Mouse (Mus musculus) forebrain, embryonic 15.5 days (tissue): ENCODE data around the gene Kcnh1. TPM values are rescaled to one million over a fixed set of nuclear protein-coding genes. Genes with fewer than 3 reads are reported as not detected.

ENCODE experiments used
- ATAC-seq: fragments of 200-750 bp; cut with Nextera tagmentation; replicated peaks from 2 replicates; pipeline ENCODE4 v1.8.0; 2017; ENCODE audit warnings: mild to moderate bottlenecking, moderate TSS enrichment, moderate library complexity
- H3K27ac ChIP-seq: fragments of 300-500 bp; sonication (generic); replicated peaks from 2 replicates; pipeline ENCODE4 v1.5.1; 2015; ENCODE audit warnings: mild to moderate bottlenecking, inconsistent platforms
- H3K27me3 ChIP-seq: fragments of 300-500 bp; sonication (generic); 2 replicates; pipeline ENCODE4 v1.6.1; 2015; ENCODE audit warnings: inconsistent platforms
- H3K36me3 ChIP-seq: fragments of 300-500 bp; sonication (generic); 2 replicates; pipeline ENCODE4 v1.6.1; 2015; ENCODE audit warnings: mild to moderate bottlenecking, inconsistent platforms
- H3K4me1 ChIP-seq: fragments of 300-500 bp; sonication (generic); 2 replicates; pipeline ENCODE4 v1.6.1; 2015; ENCODE audit warnings: inconsistent platforms
- H3K4me2 ChIP-seq: fragments of 300-500 bp; sonication (generic); replicated peaks from 2 replicates; pipeline ENCODE4 v1.6.1; 2015; ENCODE audit warnings: mild to moderate bottlenecking, inconsistent platforms
- H3K4me3 ChIP-seq: fragments of 300-500 bp; sonication (generic); 2 replicates; pipeline ENCODE4 v1.5.1; 2015; ENCODE audit warnings: mild to moderate bottlenecking, inconsistent platforms
- H3K9ac ChIP-seq: fragments of 300-500 bp; sonication (generic); replicated peaks from 2 replicates; pipeline ENCODE4 v1.6.1; 2015; ENCODE audit warnings: mild to moderate bottlenecking, inconsistent platforms
- H3K9me3 ChIP-seq: fragments of 300-500 bp; sonication (generic); 2 replicates; pipeline ENCODE4 v1.6.1; 2016; ENCODE audit warnings: inconsistent platforms
- WGBS: fragments of 180-500 bp; shearing (Covaris S2); methylation state at CpG from one replicate; pipeline ENCODE4 v1.1.7; 2015; ENCODE audit warnings: mixed read lengths; 5-methylcytosine and 5-hydroxymethylcytosine counted together
- polyA plus RNA-seq: library from polyadenylated mRNA; unstranded; fragments of >200 nt; fragmentation: Nextera tagmentation; extraction: Ambion mirVana; gene quantifications from 2 replicates; pipeline ENCODE4 v1.2.1, GENCODE M21; 2015

Kcnh1 gene
- polyA plus RNA-seq, 1 experiment from 2014 or later, result 2.0 TPM

DNA sequence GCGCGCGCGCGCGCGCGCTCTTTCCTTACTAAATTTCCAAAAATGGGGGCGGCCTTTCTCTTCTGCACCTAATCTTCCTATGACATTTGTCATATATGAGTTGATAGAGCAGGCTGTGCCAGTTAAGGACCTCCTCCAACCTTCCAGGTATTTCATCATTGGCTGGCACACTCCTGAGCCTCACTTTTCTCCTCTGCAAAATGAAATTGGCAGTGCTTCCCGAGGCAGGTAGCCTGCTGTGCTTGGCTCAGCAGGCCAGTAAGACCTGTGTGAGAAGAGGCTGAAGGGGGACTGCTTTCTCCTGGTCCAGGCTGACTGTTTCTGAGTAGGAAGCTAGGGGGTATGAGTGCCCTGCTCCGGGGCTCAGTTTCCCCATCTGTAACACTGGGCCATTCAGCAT, 297.0 kb downstream of the Kcnh1 start:
- no peak overlapping the region for H3K27ac ChIP-seq
- no peak overlapping the region for H3K4me3 ChIP-seq
- H3K4me1 ChIP-seq, result no peaks in the 10 kb centered on the region
- H3K9ac ChIP-seq, result no peak overlapping the region
- H3K4me2 ChIP-seq, result no peak overlapping the region
- H3K27me3 ChIP-seq, result no peaks in the 10 kb centered on the region
- WGBS, result 94% methylated on average over 11 of the region's 11 CpGs
- H3K36me3 ChIP-seq, result no peaks in the 10 kb centered on the region
- ATAC-seq, result no peak
- H3K9me3 ChIP-seq, result no peaks in the 10 kb centered on the region

DNA sequence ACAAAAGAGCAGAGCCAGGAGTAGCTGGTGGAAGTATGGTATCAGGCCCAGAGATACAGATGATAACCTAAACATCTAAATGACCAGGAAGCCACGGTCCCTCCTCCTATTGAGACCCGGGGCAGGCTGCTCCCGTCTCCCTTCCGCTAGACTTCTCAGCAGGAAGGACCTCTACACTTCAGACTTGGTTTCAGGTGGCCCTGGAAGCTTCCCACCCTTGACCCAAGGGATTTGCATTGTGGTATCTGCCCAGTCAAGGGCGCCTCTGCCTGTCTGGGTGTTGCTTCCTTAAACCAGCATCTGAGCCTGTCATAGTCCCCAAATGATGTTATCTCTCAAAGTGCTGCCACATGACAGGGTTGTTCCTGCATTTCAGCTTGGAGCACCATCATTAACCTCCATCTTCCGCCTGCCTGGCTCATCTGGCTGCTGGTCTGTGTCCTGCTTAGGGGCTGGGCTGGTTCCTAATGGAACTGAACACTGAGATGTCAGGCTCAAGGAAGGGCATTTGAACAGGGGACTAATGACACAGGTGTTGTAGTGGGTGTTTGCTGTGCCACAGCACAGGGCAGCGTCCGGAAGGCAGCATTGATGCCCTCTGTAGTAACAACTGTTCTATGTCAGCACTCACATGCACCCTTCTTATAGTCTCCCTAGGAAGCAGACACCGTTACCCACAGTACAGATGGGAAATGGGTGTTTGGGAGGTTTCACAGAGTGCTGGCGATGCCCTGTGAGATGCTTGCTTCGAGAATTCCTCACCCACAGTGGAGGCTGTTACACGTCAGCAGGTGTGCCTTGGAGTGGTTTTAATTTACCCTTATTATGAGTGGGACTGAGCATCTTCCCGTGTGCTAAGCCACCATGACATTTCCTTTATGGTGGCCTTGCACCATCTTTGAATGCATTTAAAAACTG, 299.6 kb downstream of the Kcnh1 start:
- Histone ChIP-seq H3K27me3 (no peaks in the 10 kb centered on the region), H3K4me2 (no peak overlapping the region), H3K9ac (no peak overlapping the region), H3K36me3 (no peaks in the 10 kb centered on the region), H3K9me3 (no peaks in the 10 kb centered on the region), H3K27ac (no peak overlapping the region), H3K4me3 (no peak overlapping the region), H3K4me1 (no peaks in the 10 kb centered on the region)
- WGBS, result 82% methylated on average over 13 of the region's 13 CpGs
- no peak for ATAC-seq

DNA sequence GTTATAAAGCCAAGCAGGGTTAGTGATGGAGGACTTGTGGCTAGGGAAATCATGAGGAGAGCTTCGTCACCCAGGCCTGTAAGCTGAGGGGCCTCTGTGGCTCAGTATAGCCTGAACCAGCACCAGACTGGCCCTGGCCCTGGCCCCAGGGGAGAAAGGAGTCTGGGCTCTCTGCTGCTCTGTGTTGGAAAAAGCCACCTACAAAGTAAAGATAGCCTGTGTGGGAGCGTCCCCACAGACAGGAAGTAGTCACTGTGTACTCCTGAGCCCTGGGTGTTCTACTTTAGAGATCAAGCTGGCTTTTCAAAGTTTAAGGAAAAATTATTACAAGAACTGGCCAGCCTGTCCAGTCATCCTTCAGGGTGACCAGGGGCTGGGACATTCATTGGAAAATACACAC, 306.9 kb downstream of the Kcnh1 start:
- no peak for ATAC-seq
- Histone ChIP-seq H3K4me2 (no peak overlapping the region), H3K4me3 (no peak overlapping the region), H3K4me1 (no peaks in the 10 kb centered on the region), H3K9ac (no peak overlapping the region), H3K36me3 (no peaks in the 10 kb centered on the region), H3K9me3 (no peaks in the 10 kb centered on the region), H3K27me3 (no peaks in the 10 kb centered on the region), H3K27ac (no peak overlapping the region)
- 76% methylated on average over 2 of the region's 2 CpGs for WGBS

DNA sequence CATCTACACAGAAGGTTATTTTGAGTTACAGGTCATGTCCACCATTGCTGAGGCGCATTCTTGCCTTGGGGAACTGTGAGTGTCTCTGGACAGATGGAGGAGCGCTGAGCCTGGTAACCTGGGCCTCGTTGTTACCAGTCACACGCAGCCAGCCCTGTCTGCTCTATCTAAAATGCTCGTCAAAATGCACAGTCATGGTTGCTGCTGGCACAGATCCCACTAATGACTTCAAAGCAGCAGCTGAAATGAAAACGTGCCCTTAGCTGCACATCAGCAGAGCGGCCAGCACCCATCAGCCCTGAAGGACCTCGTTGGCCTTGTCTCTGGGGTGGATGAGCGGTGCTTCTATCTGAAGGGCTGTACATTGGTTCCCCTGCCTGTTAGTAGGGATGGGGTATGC, 311.4 kb downstream of the Kcnh1 start:
- Histone ChIP-seq H3K9ac (no peak overlapping the region), H3K27ac (no peak overlapping the region), H3K27me3 (no peaks in the 10 kb centered on the region), H3K4me2 (no peak overlapping the region), H3K36me3 (no peaks in the 10 kb centered on the region), H3K9me3 (no peaks in the 10 kb centered on the region), H3K4me1 (no peaks in the 10 kb centered on the region), H3K4me3 (no peak overlapping the region)
- no peak for ATAC-seq
- 58% methylated on average over 9 of the region's 9 CpGs for WGBS

DNA sequence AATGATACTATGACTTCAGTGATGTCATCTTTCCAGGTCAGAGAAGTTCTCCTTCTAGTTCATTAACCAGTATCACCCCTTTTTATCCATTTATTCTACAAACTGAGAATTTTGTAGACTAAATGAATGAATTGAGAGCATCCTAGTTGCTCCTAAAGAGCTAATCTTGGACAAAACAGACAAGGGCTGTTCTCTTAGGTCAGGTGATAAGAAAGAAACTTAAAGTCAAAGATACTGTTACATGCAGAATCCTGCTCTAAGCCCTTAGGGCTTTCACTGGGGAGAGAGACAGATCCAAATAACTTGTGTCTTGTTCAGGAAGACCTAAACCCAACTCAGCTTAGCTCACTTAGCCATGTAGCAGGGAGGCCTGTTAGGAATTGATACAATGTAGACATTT, 312.3 kb downstream of the Kcnh1 start:
- Histone ChIP-seq H3K4me3 (no peak overlapping the region), H3K9ac (no peak overlapping the region), H3K4me2 (no peak overlapping the region), H3K27me3 (no peaks in the 10 kb centered on the region), H3K27ac (no peak overlapping the region), H3K9me3 (no peaks in the 10 kb centered on the region), H3K36me3 (no peaks in the 10 kb centered on the region), H3K4me1 (no peaks in the 10 kb centered on the region)
- ATAC-seq, result no peak

DNA sequence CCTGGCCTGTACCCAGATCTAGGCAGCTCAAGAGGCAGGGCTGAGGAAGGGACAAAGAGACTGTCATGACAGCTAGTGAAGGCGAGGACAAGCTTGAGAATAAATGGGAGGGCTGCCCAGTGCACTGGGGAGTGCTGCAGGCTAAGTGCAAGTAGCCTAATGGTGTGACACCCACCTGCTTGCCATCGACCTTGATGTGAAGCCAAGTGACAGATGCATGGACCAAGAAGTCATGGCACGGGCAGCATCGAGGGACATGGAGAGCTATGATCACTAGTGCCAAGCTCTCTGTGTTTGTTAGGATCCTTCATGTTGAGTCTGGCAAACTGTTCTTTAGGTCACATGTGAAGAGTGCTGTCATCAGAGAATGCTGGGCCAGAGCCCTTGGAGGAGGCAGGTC, 313.1 kb downstream of the Kcnh1 start:
- WGBS, result 84% methylated on average over 4 of the region's 4 CpGs
- Histone ChIP-seq H3K27ac (no peak overlapping the region), H3K4me3 (no peak overlapping the region), H3K9ac (no peak overlapping the region), H3K36me3 (no peaks in the 10 kb centered on the region), H3K4me2 (no peak overlapping the region), H3K4me1 (no peaks in the 10 kb centered on the region), H3K27me3 (no peaks in the 10 kb centered on the region), H3K9me3 (no peaks in the 10 kb centered on the region)
- ATAC-seq, result no peak

DNA sequence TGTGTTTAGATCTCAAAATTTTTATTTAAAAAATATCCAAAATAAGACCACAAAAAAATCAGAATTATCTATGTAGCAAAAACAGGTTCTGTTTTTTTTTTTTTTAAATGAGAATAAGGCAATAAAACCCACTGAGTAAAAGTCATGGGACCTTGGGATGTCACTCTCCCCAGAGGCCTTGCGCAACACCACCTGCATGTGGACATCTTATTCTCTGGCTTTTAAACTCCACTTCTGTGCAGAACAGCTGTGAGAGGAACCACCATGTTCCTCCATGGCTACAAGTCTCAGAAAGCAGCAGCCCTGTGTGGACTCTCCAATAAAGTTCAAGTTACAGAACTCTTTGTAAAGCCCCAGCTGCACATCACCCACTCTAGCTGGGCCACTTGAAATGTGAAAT, 322.2 kb downstream of the Kcnh1 start:
- no peak for ATAC-seq
- Histone ChIP-seq H3K9ac (no peak overlapping the region), H3K36me3 (no peaks in the 10 kb centered on the region), H3K9me3 (no peaks in the 10 kb centered on the region), H3K4me2 (no peak overlapping the region), H3K4me1 (no peaks in the 10 kb centered on the region), H3K4me3 (no peak overlapping the region), H3K27ac (no peak overlapping the region), H3K27me3 (no peaks in the 10 kb centered on the region)
- WGBS, result 100% methylated on average over 1 of the region's 1 CpGs

DNA sequence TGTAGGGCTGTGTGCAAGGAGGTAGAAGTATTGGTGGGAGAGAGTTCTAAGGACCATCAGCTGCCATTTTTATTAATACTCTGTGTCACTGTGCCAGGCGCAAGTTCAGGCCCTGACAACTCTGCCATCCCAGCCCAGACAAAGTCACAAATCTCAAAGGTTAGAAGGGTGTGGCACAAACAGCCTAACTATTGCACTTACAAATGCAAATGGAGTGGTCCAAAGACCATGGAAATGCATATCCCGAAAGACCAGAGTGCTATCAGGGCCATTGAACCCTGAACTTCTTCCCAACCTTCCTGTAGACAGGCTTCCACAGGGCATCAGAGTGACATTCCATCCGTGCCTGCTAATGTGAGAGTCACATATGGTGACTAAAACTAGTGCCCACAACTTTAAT, 324.8 kb downstream of the Kcnh1 start:
- Histone ChIP-seq H3K4me2 (no peak overlapping the region), H3K36me3 (no peaks in the 10 kb centered on the region), H3K4me3 (no peak overlapping the region), H3K27ac (no peak overlapping the region), H3K27me3 (no peaks in the 10 kb centered on the region), H3K9ac (no peak overlapping the region), H3K4me1 (no peaks in the 10 kb centered on the region), H3K9me3 (no peaks in the 10 kb centered on the region)
- WGBS, result 79% methylated on average over 3 of the region's 3 CpGs
- no peak for ATAC-seq

DNA sequence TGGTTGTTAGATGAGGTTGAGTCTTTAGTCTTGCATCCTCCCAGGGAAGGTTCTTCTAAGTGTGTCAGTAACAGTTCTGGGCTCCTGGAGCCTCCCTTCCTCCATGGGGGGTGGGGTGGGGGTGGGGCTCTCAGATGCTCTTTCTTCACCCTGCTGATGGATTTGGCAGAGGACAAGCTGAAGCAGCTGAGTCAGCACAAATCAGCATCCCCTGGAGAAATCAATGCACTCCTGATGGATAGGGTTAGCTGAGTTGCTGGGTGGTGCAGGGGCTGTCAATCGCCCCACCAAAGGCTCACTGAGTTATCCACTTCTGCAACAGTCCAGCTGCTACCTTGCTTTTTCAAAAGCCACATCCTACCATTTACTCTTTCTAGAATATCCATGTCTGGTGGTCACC, 329.1 kb downstream of the Kcnh1 start:
- no peak overlapping the region for H3K4me3 ChIP-seq
- WGBS, result 92% methylated on average over 1 of the region's 1 CpGs
- ATAC-seq, result no peak
- H3K9ac ChIP-seq, result no peak overlapping the region
- no peaks in the 10 kb centered on the region for H3K36me3 ChIP-seq
- peaks cover 9% of the 10 kb centered on the region for H3K4me1 ChIP-seq
- H3K27ac ChIP-seq, result no peak overlapping the region
- H3K27me3 ChIP-seq, result no peaks in the 10 kb centered on the region
- no peak overlapping the region for H3K4me2 ChIP-seq
- no peaks in the 10 kb centered on the region for H3K9me3 ChIP-seq

DNA sequence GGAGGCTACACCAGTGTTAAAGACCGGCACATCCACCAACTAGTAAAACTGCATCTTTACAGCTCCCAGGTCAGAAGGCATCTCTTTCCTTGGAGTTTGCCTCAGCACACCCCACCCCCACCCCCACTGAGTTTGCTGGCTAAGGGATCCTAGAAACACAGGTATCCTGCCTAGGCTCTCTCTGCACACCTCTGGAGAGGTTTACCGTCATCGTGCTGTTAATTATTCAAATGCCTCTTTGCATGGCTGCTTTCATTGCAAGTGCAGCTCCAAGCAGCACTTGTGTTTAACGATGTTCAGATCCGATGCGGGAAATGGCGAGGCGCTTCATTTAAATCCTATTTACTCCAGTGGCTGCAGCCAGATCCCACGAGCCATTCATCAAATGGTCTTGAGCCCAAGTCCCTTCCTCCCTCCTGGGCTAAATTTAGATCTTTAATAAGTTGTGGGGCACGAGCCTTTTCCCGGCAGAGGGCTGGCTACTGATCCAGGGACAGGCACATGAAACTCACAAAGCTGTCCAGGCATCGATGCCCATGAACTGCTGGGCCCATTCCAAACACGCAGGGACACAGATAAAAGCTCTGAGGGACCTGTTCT, 330.4 kb downstream of the Kcnh1 start:
- Histone ChIP-seq H3K9me3 (no peaks in the 10 kb centered on the region), H3K4me1 (peaks cover 9% of the 10 kb centered on the region), H3K4me3 (no peak overlapping the region), H3K27me3 (no peaks in the 10 kb centered on the region), H3K36me3 (no peaks in the 10 kb centered on the region), H3K4me2 (0 out of 2 replicates have a peak overlapping the region, but pooled peaks have one; percentile 1), H3K27ac (no peak overlapping the region), H3K9ac (no peak overlapping the region)
- 22% methylated on average over 13 of the region's 13 CpGs for WGBS
- ATAC-seq, result no peak

DNA sequence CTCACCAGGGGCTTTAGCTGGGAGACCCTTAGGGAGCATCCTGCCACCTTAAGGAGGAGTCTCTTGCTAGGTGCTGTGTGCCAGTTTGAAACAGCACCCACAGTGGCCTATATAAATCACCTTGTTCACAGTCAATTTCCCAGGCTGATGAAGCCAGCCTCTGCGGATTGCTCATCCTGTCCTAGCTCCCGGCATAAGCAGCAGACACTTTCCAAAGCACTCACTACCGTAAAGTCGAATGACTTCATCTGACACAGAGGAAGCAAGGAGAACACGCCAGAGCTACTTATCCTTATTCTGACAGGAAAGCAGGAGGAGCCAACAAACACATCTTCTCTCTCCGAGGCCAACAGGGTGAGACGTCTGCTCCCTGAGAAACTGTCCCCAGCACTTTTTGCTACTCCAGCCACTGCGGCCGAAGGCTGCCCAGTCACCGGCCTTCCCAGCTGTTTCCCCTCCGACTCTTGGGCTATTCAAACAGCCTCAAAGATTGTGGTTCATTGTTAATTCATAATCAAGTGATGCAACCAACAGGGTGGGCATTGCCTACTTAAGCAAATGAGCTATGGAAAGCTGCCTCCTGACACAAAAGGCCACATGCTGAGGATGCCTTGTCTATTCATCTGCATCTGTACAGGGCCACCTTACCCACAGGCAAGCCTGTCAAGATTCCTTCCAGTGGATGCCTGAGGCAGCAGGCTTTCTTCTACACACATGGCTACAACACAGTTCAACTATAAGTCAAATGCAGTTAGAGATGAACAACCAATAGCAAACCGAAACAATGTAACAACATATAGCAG, 332.0 kb downstream of the Kcnh1 start:
- peaks cover 9% of the 10 kb centered on the region for H3K4me1 ChIP-seq
- H3K9ac ChIP-seq, result no peak overlapping the region
- no peaks in the 10 kb centered on the region for H3K36me3 ChIP-seq
- H3K4me3 ChIP-seq, result no peak overlapping the region
- H3K27ac ChIP-seq, result no peak overlapping the region
- H3K9me3 ChIP-seq, result no peaks in the 10 kb centered on the region
- ATAC-seq, result no peak
- no peak overlapping the region for H3K4me2 ChIP-seq
- H3K27me3 ChIP-seq, result no peaks in the 10 kb centered on the region
- WGBS, result 36% methylated on average over 12 of the region's 12 CpGs

DNA sequence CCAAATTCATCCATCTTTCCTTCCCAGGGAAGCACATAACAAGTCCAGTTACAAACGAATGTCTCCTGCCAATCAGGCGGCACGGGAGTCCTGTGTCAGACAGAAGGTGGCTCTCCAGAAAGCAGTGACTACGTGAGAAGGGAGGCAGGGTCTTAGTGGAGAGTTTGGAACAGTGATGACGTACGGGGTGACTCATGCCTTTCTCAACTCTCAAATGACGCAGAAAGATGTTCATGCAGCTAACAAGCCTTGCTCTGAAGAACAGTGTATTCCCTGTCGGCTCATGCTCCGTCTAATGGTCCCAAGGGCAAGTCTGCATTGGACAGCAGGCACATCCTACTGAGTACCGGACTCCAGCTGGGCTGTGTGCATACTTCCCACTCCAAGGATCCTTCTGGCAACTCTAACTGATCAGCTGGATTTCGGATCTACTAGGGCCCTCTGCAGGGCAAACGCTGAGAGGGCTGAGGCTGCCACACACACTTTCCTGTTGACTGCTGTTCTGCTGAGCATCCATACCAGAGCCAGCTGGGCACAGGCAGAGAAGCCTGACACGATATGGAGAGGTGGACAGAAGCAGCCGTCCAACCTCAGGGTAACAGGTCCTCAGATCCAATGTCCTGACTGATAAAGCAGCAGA, 335.3 kb downstream of the Kcnh1 start:
- no peaks in the 10 kb centered on the region for H3K9me3 ChIP-seq
- peaks cover 6% of the 10 kb centered on the region for H3K4me1 ChIP-seq
- ATAC-seq, result no peak
- H3K4me2 ChIP-seq, result no peak overlapping the region
- H3K9ac ChIP-seq, result no peak overlapping the region
- no peaks in the 10 kb centered on the region for H3K27me3 ChIP-seq
- no peak overlapping the region for H3K4me3 ChIP-seq
- no peak overlapping the region for H3K27ac ChIP-seq
- H3K36me3 ChIP-seq, result no peaks in the 10 kb centered on the region
- 75% methylated on average over 14 of the region's 14 CpGs for WGBS
